Mouse (Mus musculus) urinary bladder, postnatal 25 days (tissue): Measurements from ENCODE around the gene Eda2r.
A peak's percentile ranks its signal among the peaks of the same experiment; 100 is the strongest.

ENCODE experiments used
- DNase-seq: peaks from one replicate; pipeline ENCODE4 v3.0.0; 2022; ENCODE audit warnings: low spot score

Eda2r gene

GRCm38 (mm10) chrX:97377065-97377421 lies at the start of gene Eda2r:
Eda2r (minus strand) TSS chrX:97377216.
- DNase-seq: peak; percentile 6

GRCm38 (mm10) chrX:97397872-97398271 lies 20.9 kb upstream of the Eda2r start:
- DNase-seq: no peak

GRCm38 (mm10) chrX:97378076-97378475 lies 1.1 kb upstream of the Eda2r start:
- DNase-seq: no peak

GRCm38 (mm10) chrX:97376321-97377064 lies 523 bp downstream of the Eda2r start:
- DNase-seq: peak; percentile 29

- no peak for DNase-seq
Measured at GRCm38 (mm10) chrX:97372826-97373225, 4.2 kb downstream of the Eda2r start.

GRCm38 (mm10) chrX:97369206-97369605 lies 7.8 kb downstream of the Eda2r start:
- no peak for DNase-seq

GRCm38 (mm10) chrX:97368741-97369140 lies 8.3 kb downstream of the Eda2r start:
- DNase-seq: no peak

GRCm38 (mm10) chrX:97360919-97361318 lies 16.1 kb downstream of the Eda2r start:
- DNase-seq: no peak

GRCm38 (mm10) chrX:97327891-97328290 lies 49.1 kb downstream of the Eda2r start:
- DNase-seq: no peak
